Mouse (Mus musculus): Measurements from ENCODE around the gene Htra2. TPM values are rescaled to one million over a fixed set of nuclear protein-coding genes. Genes with fewer than 3 reads are reported as not detected.

The Htra2 gene
- polyA plus RNA-seq (2012; rRNA removed): 63.4 and 99.1 TPM in 2 replicates

GRCm38 (mm10) chr6:83054871-83055431, at the start of gene Htra2:
Htra2 (minus strand) TSS chr6:83055273.
- DNase-seq (ENCODE audit: low read depth): peak; percentile 40
- TF ChIP-seq CTCF (IDR thresholded peaks at IDR 0.05; ENCODE audit: borderline replicate concordance, extremely low read depth, insufficient read depth, insufficient read length) (peak; percentile 30; the same call in 1 of the 2 replicates), POLR2A (IDR thresholded peaks at IDR 0.05; ENCODE audit: borderline replicate concordance, extremely low read depth, insufficient read depth, insufficient read length, poor library complexity, severe bottlenecking) (no peak)

GRCm38 (mm10) chr6:83104158-83104557, 49.1 kb upstream of the Htra2 start:
- TF ChIP-seq CTCF (IDR thresholded peaks at IDR 0.05; ENCODE audit: borderline replicate concordance, extremely low read depth, insufficient read depth, insufficient read length): no peak
- TF ChIP-seq POLR2A (IDR thresholded peaks at IDR 0.05; ENCODE audit: borderline replicate concordance, extremely low read depth, insufficient read depth, insufficient read length, poor library complexity, severe bottlenecking): no peak
- DNase-seq (ENCODE audit: low read depth): peak; percentile 89

GRCm38 (mm10) chr6:83103130-83103650, 48.1 kb upstream of the Htra2 start:
- DNase-seq (ENCODE audit: low read depth): no peak
- TF ChIP-seq POLR2A (IDR thresholded peaks at IDR 0.05; ENCODE audit: borderline replicate concordance, extremely low read depth, insufficient read depth, insufficient read length, poor library complexity, severe bottlenecking) (no peak), CTCF (IDR thresholded peaks at IDR 0.05; ENCODE audit: borderline replicate concordance, extremely low read depth, insufficient read depth, insufficient read length) (no peak)

GRCm38 (mm10) chr6:83101688-83102556, 46.8 kb upstream of the Htra2 start:
- TF ChIP-seq CTCF (IDR thresholded peaks at IDR 0.05; ENCODE audit: borderline replicate concordance, extremely low read depth, insufficient read depth, insufficient read length) (peak; percentile 50; the same call in 1 of the 2 replicates), POLR2A (IDR thresholded peaks at IDR 0.05; ENCODE audit: borderline replicate concordance, extremely low read depth, insufficient read depth, insufficient read length, poor library complexity, severe bottlenecking) (0 out of 2 replicates have a peak, but pooled peaks have one; percentile 20)
- peak; percentile 81 for DNase-seq (ENCODE audit: low read depth)

- DNase-seq (ENCODE audit: low read depth): peak; percentile 96
- TF ChIP-seq POLR2A (IDR thresholded peaks at IDR 0.05; ENCODE audit: borderline replicate concordance, extremely low read depth, insufficient read depth, insufficient read length, poor library complexity, severe bottlenecking) (peak; percentile 8; the same call in 1 of the 2 replicates), CTCF (IDR thresholded peaks at IDR 0.05; ENCODE audit: borderline replicate concordance, extremely low read depth, insufficient read depth, insufficient read length) (peak; percentile 41; the same call in 1 of the 2 replicates)
Measured at GRCm38 (mm10) chr6:83101316-83101687, 46.2 kb upstream of the Htra2 start, which contains the start of the genes Ccdc142 and Gm42688. Ccdc142 (plus strand) TSS chr6:83101601. Gm42688 (plus strand) TSS chr6:83101617.

GRCm38 (mm10) chr6:83098411-83098810, 43.3 kb upstream of the Htra2 start:
- TF ChIP-seq CTCF (IDR thresholded peaks at IDR 0.05; ENCODE audit: borderline replicate concordance, extremely low read depth, insufficient read depth, insufficient read length) (no peak), POLR2A (IDR thresholded peaks at IDR 0.05; ENCODE audit: borderline replicate concordance, extremely low read depth, insufficient read depth, insufficient read length, poor library complexity, severe bottlenecking) (no peak)
- DNase-seq (ENCODE audit: low read depth): no peak

GRCm38 (mm10) chr6:83095968-83096367, 40.9 kb upstream of the Htra2 start:
- no peak for DNase-seq (ENCODE audit: low read depth)
- TF ChIP-seq POLR2A (IDR thresholded peaks at IDR 0.05; ENCODE audit: borderline replicate concordance, extremely low read depth, insufficient read depth, insufficient read length, poor library complexity, severe bottlenecking): no peak
- TF ChIP-seq CTCF (IDR thresholded peaks at IDR 0.05; ENCODE audit: borderline replicate concordance, extremely low read depth, insufficient read depth, insufficient read length): no peak

- TF ChIP-seq CTCF (IDR thresholded peaks at IDR 0.05; ENCODE audit: borderline replicate concordance, extremely low read depth, insufficient read depth, insufficient read length) (no peak), POLR2A (IDR thresholded peaks at IDR 0.05; ENCODE audit: borderline replicate concordance, extremely low read depth, insufficient read depth, insufficient read length, poor library complexity, severe bottlenecking) (no peak)
- no peak for DNase-seq (ENCODE audit: low read depth)
Measured at GRCm38 (mm10) chr6:83092416-83093127, 37.5 kb upstream of the Htra2 start.

- DNase-seq (ENCODE audit: low read depth): no peak
- no peak for TF ChIP-seq CTCF (IDR thresholded peaks at IDR 0.05; ENCODE audit: borderline replicate concordance, extremely low read depth, insufficient read depth, insufficient read length)
Measured at GRCm38 (mm10) chr6:83087926-83088260, 32.8 kb upstream of the Htra2 start.

- no peak for DNase-seq (ENCODE audit: low read depth)
- no peak for TF ChIP-seq CTCF (IDR thresholded peaks at IDR 0.05; ENCODE audit: borderline replicate concordance, extremely low read depth, insufficient read depth, insufficient read length)
- no peak for TF ChIP-seq POLR2A (IDR thresholded peaks at IDR 0.05; ENCODE audit: borderline replicate concordance, extremely low read depth, insufficient read depth, insufficient read length, poor library complexity, severe bottlenecking)
Measured at GRCm38 (mm10) chr6:83087205-83087925, 32.3 kb upstream of the Htra2 start.
